Mouse (Mus musculus) E14TG2a.4 (cell line): ENCODE measurements around the gene Smad6.

Experiments used
- CTCF ChIP-seq: conservative IDR thresholded peaks from 2 replicates; pipeline ENCODE4 v1.5.1; 2014; ENCODE audit warnings: low read length
- POU5F1 ChIP-seq: IDR thresholded peaks from 2 replicates; pipeline ENCODE4 v1.6.1; 2014; ENCODE audit warnings: low read length, borderline replicate concordance

DNA sequence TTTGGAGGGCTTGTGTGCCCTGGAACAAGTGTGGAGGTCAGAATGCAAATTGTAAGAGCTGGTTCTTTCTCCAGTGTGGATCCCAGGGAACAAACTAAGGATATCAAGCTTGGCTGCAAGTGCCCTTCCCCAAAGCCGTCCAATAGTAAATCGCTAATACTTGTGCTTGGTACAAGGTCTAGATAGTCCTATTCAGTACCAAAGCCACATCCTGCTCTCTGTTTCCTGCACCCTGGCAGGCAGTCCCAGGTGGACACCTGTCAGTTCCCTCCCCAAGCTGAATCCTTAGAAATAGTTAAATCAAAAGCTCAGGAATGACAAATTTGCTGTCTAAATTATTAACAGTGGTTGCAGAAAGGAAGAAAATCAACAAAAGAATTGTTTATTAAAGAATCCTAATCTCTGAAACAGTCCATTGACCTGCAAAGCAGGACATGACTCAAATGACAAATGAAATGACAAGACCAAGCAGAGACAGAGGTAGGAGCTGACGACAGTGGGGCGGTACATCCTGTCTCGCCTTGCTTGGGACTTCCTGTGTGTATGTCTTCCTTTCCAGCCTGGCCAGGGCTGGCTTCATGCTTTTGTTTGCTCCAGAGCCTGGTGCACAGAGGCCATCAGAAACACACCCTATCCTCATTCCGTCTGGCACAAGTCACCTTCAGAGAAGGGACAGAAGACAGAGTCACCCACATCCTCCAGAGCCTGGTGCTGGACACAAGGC lies 8.2 kb upstream of the Smad6 start:
- no peak for TF ChIP-seq CTCF
- no peak for TF ChIP-seq POU5F1
